Mouse (Mus musculus) left cerebral cortex, adult 8-10 months (tissue): ENCODE measurements around the gene Rpl36a. TPM values are rescaled to one million over a fixed set of nuclear protein-coding genes. Genes with fewer than 3 reads are reported as not detected.
"Not testable (repeated sequence)": the region's sequence is repeated elsewhere in the genome, so short reads cannot be mapped to it uniquely, and the experiment has no call there.

Source experiments
- DNase-seq, 2 experiments: peaks; one replicate each; pipeline ENCODE4 v3.0.0; 2022; ENCODE audit warnings: low spot score in 2 of 2
- total RNA-seq, 4 experiments: library from RNA; stranded (reverse); gene quantifications; 2 replicates each; pipeline ENCODE4 v1.2.4; 2022

Rpl36a gene
- total RNA-seq = 100 to 1,000 TPM; 108 to 148 (median 130) TPM

DNA sequence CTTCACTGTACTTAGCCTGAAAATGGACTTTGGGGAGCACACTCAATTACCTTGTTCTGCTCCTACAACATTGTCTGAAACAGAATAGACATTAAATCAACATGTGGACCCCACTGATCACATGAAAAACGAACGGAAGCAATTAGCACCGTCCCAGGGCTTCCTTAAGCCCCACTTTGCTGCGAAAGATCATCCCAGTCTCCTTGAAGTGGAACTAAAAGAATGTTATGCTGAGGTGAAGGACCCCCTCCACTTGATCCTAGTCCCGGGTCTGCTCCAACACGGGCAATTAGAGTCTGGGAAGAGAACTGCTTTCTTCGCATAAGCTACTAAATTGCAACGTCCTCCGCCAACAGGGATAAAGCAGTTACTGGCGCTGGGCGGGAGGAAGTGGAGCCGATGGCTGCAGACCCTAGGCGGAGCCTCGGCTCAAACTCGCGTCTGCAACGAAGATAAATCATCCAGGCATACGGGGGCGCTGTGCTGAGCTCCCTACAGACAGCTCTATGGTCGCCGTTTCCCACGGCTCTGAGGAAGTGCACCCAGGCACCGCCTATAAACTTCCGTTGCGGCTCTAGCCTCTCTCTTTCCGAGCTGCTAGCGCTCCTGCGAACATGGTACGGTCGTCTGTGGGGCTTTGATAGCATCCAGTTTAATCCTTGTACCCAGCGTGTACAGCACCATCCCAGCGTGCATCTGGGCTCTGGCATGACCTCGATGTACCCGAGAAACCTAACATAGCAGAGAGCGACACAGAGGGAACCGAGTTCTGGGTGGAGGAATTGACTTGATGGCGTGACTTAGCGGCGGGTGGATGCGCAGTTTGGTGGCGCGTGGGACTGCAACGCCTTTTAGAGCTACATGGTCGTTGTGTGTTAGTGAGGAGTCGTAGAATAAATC lies at the start of gene Rpl36a:
TSS of gene Rpl36a (plus strand) at position 552 of the 900 bp plus-strand sequence.
- peak; percentile 72 to 88 for DNase-seq

DNA sequence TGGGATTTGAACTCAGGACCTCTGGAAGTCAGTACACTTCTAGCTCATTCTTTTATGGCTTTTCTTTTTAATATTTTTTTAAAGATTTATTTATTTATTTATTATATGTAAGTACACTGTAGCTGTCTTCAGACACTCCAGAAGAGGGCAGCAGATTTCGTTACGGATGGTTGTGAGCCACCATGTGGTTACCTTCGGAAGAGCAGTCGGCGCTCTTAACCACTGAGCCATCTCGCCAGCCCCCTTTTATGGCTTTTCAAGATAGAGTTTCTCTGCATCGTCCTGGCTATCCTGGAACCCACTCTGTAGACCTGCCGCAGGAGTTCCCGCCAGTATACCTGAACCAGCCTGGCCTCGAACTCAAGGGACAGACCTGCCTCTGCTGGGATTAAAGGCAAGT lies 45.7 kb upstream of the Rpl36a start:
- DNase-seq = not testable (repeated sequence)

DNA sequence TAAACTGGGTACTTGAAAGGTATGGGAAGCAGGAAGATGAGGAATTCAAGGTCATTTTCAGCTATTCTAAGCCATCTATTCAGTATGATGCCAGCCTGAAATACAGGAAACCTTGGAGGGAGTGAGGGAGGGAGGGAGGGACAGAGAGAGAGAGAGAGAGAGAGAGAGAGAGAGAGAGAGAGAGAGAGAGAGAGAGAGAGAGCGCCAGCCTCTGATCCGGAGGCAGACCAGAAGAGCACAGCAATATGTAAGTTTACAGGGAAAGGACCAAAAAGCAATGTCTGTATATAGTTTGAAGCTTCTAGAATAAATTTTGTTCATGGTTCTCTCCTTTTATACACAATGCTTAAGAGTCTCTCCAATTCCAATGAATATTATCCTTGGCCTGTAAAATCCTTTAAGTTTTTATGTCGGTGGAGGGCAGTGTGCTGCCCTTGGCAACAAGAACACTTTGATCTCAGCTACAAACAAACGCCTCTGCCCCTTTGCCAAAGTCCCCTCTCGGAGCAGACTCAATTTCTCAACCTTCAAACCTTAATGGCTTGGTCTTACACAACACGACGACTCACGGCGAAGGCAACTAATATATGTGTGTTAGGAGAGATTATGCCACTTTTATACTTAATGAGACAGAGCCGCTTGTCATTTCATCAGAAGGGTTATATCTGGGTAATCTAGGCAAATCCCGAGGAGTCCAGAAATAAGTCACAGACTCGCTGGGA lies 44.9 kb upstream of the Rpl36a start:
- DNase-seq = no peak

DNA sequence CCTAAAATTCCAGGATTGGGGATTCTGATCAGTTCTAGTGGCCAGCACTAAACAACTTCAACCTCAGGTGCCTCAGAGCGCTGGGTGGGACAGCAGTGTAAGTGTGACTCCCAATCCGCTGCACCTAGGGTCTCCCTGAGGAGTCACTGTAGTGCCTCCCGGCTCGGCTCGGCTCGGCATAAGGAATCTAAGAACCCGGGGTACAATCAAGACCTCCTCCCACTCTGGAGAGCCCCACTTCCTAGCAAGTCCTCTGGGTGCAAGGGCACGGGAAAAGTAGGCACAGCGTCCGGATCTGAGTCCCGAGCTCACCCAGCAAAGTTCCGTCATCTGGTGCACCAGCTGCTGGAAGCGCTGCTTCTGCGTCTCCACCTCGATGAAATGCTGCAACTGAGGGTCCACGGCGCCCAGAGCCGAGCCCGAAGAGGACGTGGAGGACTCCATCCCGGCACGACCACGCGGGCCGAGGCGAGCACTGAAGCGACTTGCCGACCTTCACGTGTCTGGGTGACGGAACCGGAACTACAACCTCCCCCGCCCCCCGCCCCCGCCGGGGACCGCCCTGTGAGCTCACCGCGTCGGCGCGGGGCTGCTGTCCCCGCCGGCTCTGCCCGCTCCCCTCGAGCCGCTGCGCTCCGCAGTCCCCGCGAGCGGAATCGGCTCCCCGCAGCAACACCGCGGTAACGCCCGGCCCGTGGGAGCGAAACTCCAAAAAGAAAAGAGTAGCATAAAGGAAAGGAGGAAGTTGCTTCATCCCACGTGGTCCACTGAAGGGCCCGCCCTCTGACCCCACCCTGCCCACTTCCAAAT lies 44.1 kb upstream of the Rpl36a start, which contains the start of gene Timm8a1:
TSS of gene Timm8a1 (minus strand) at position 721 of the 810 bp plus-strand sequence.
- DNase-seq = peak; percentile 10 to 16

DNA sequence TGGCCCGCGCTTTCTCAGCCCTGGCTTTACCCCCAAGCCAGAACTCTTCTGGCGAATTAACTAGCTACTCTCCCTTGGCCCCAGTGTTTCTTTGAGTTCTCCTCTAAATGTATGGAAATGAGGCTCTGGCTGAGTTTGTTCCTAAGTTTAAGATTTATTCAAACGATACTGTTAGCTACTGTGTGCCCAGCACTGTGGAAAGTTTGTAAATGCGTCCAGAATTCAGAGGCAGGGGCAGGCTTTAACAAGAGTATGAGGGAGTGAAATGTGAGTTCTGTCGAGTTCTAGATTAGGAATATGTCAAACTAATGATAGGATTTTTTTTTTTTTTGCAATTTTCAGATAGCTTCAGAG lies 43.5 kb upstream of the Rpl36a start:
- no peak for DNase-seq

DNA sequence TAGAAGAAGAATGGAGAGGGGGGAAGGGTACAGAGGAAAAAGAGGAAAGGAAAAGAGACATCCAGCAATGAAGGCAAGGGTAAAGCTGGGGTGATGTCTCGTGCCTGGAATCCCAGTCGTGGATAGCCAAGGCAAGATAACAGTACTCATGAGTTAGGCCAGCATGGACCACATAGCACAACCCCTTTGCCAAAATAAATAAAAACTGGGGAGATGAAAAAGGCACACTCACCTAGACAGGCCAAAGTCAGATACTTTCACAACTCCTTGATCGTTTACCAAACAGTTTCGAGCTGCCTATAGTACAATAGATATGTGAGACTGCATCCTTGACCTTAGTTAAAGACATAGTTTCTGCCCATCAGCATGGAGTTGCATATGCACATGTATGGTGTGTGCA lies 38.1 kb upstream of the Rpl36a start:
- DNase-seq = no peak

DNA sequence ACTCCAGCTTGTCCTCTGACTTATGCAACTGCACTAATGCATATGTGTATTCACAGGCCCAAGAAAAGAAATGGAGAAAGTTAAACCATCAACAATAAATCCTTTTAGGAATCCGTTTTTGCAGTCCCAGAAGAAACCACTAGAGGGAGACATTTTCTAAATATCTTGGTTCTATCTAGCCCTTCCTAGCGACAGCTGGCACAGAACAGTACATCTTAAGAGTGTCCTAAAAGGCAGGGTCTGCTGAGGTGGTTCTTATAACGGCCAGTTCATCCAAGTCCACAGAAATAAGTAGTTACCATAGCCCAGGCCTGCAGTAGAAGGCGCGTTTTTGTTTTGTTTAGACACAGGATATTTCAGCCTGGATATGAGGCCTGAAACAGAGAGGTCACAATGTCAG lies 34.6 kb upstream of the Rpl36a start:
- no peak for DNase-seq

DNA sequence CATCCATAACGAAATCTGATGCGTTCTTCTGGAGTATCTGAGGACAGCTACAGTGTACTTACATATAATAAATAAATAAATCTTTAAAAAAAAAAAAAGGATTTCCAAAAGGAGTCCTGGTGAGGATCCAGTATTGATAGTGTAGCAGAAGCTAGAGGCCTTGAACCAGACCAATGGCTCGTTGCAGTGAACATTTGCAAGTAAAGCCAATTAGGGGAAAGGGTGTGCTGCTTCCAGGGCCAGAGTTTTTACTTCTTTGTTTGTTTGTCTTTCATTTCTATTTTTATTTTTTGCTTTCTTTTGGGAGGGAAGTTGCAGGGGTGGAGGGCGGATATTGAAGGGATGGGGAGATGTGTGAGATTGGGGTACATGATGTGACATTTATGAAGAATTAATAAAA lies 32.1 kb upstream of the Rpl36a start:
- no peak for DNase-seq

DNA sequence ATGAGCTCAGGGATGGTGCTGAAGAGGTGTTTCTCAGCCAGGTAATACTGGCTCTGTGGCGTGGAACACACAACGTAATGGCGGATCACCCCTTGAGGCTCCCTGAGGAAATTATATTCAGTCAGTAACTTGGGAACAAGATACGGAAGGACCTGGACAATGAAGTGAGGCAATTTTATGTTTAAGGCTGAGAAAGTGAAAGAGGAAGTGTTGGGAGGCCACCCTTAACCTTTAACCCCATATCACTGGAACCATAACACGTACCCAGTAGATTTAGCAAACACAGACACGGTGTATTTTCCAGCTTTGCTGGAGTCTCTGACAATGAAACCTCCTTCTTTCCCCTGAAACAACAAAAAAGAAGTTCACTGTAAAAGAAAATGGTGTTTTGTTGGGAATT lies 31.0 kb upstream of the Rpl36a start:
- DNase-seq = no peak

DNA sequence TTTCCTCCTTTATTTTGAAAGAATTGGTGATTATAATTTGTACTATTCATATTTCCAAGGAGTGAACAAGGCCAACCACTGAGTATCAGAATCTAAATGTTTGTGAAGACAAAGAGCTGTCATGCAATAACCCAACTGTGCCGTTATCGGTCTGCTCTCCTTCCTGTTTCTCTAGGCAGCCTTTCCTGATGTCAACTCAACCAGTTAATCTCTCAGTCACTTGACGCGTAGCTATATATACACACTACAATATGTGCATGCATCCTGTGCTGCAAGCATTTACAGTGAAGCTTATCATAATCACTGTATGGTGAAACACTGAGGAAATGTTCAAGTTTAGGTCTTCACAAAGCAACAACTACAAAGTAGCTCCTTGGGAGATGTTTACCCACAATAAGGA lies 21.1 kb upstream of the Rpl36a start:
- DNase-seq = no peak

DNA sequence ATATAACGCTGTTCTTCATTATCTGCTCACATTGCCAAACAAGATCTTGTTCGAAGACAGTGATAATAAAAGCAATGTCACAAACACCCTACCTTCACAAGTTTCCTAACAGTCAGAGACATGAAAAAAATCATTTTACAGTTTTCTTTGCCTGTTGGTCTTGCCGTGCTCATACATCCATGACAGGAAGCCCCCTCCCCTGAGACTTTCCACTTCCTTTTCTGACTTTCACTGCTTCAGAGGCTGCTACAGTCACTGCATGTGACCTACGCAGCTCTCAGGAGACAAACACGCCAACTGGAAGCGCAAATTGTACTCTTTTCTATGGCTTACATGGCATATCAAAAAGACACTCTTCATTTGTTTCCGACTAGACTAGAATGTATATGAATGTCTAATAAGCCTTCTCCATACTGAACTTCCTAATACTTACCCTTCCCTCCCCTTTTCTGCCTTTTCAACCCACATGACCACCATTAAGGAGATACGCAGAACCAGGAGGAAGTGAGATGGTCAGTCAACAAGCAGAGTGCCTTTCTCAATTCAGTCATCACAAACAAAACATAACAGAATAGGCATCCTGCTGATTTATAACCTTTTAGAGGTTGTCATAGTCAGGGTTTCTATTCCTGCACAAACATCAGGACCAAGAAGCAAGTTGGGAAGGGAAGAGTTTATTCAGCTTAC lies 18.8 kb upstream of the Rpl36a start:
- no peak for DNase-seq

DNA sequence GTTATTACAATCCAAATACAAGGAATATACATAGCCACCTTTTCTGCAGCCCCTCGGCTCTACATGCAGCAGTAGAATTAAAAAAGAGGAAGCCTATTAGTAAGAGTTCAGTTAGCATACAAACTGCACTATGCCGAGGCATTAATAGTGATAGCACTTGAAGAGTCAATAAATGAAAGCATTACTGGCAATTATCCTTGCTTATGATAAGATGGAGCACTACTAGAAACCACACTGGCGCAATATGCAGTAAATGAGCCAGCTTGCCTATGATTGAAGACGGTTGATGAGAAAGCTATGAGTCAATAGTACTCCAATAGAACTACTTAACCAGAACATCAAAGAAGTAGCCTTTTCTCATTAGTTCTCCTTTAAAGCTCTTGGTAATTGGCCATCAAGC lies 7.6 kb upstream of the Rpl36a start:
- no peak for DNase-seq

DNA sequence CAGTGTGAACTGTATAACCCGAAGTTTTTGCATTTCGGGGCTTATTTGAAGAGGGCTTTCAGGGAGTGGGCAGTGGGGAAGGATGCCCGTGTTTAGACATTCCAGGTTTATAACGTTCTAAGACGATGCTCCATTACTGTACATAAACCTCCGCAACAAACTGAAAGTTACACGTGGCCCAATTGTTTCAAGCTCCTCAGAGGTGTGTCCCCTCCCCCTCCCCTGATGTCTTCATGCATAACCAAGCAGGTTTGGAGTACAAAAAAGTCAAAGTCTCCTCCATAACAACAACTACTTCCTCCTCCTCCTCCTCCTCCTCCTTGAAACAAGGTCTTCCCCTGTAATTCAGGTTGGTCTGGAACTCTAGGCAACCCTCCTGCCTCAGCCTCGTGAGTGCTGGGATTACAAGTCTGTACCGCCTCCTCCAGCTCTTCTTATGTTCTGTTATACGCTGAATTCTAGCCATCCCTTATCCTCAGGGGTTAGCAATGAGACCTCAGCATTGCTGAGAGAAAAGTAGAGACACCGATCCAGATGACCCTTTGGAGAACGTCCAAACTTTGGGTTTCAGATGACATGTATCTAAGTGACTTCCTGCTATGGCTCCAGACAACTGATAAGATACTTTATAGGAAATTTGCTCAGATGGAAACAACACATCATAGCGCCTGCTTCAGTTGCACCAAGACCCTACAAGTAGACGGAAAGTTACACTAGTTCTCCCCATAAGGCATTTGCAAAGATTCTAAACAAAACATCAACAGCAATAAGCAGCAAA lies 4.7 kb upstream of the Rpl36a start:
- no peak for DNase-seq

DNA sequence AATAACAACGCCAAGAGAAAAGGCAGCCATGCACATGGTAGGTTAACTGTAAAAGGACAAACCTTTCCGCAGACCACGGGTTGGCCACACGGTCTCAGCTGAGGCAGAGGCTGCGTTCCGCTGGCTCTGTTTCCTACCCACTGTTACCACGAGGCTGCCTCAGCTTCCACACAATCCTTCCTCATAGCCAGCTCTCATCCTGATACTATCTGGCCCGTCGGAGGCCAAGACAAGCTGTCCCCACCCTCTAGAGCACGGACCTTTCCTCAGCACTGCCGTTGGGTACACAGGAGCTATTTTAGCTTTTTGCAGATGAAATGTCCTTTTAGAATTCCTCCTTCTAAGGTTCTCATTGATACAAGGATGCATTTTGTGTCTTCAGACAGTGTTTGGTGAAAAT lies 3.2 kb upstream of the Rpl36a start:
- DNase-seq = no peak

DNA sequence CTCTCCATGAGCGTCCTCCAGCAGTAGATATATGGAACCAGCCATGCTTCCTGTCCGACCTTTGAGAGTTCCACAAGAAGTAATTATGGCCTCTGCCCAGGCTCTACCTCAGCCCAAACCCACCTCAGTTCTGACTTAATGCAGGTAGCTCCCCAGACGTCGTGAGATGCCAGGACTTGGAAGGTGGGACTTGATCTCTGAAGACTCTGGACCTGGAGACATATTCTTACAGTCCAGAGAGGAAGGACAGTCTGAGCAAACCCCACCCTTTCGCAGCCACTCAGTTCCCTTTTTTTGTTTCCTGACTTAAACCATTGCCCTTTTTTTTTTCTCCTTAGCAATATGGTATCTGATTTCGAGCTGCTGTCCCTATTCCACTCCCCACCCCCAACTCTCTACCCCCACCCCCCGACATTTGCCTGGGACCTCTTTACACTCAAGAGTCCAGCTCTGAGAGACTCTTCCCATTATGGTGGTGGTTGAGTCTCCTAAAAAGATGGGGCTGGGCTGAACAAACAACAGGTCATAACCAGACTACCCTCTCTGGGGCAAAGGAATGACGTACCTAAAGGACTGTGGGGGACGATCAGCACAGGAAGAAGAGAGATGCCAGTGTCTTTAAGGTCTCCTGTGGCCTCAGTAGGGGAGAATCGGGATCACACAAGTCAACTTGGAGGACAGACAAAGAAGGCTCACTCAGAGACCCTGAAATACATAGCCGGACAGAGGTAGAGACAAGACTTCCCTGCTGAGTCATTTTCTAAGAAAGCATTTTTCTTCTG lies 2.4 kb upstream of the Rpl36a start, which contains the start of gene Btk:
TSS of gene Btk (minus strand) at position 683 of the 782 bp plus-strand sequence.
- no peak for DNase-seq

DNA sequence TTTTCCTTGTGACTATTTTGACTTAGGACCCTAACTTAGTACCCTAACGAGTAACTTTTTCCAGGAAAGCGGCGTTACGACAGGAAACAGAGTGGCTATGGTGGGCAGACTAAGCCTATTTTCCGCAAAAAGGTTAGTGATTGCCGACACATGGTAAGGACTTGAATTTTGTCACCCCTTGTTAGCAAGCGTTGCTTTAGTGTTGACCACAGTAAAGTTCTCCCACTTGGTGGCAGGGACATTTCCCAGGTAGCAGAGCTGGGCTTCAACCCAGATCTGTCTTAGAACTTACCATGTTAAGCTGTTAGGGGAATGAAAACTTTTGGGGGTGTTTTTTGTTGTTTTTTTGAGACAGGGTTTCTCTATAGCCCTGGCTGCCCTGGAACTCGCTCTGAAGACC lies 993 bp downstream of the Rpl36a start:
- no peak for DNase-seq

DNA sequence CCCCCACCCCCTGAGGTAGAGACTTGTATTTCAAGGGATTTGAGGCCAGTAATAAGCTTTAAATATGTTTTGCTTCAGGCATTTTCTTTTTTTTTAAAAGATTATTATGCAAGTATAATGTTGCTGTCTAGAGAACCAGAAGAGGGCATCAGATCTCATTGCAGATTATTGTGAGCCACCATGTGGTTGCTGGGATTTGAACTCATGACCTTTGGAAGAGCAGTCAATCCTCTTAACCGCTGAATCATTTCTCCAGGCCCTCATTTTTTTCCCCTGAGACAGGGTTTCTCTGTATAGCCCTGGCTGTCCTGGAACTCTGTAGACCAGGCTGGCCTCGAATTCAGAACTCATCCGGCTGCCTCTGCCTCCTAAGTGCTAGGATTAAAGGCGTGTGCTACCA lies 2.8 kb downstream of the Rpl36a start:
- no peak for DNase-seq

DNA sequence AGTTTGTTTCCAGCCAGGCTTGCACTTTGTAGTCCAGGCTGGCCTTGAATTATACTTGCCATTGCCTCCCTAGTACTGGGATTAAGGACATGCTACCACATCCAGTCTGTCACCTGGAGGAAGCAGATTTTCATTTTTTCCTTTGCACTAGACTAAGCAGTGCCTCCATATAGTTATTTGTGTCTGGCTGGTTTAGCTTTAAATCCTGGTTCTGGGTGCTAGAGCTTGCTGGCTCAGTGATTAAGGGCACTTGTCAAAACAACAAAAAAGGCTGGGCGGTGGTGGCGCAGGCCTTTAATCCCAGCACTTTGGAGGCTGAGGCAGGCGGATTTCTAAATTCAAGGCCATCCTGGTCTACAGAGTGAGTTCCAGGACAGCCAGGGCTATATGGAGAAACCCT lies 3.5 kb downstream of the Rpl36a start:
- no peak for DNase-seq

DNA sequence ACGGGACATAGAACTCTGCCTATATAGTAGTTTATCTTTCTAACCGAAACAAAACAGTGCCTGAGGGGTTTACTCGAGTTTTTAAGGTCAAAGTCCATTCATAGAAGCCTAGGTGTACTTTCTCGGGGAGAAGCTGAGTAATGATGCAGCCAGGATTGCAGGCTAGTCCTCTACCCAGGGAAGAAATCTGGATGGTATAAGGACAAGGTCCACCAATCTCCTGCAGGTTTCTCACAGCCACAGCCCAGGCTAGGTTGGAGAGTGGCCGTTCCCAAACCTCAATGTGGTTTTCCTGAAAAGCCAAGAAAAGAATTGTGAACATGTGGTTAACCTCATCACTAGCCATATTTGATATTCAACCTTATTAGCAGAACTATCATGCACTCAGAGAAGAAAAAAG lies 4.4 kb downstream of the Rpl36a start:
- no peak for DNase-seq
